Mouse (Mus musculus) urinary bladder, adult 2 months (tissue): Measurements from ENCODE around the gene Zc3h12d. TPM values are rescaled to one million over a fixed set of nuclear protein-coding genes. Genes with fewer than 3 reads are reported as not detected.
A peak's percentile ranks its signal among the peaks of the same experiment; 100 is the strongest.
"Not testable (repeated sequence)": the region's sequence is repeated elsewhere in the genome, so short reads cannot be mapped to it uniquely, and the experiment has no call there.

Source experiments
- DNase-seq: peaks from one replicate; pipeline ENCODE4 v3.0.0; 2022; ENCODE audit warnings: low spot score
- polyA plus RNA-seq: library from polyadenylated mRNA; depleted of rRNA; stranded (reverse); fragments of >200 nt; gene quantifications from 2 replicates; pipeline ENCODE4 v1.2.3, GENCODE M21; 2012; rRNA removed

The Zc3h12d gene
- polyA plus RNA-seq, 1 experiment, result 0.28 TPM

GRCm38 (mm10) chr10:7871381-7872020, 39.2 kb downstream of the Zc3h12d start:
- no peak for DNase-seq

GRCm38 (mm10) chr10:7874194-7874593, 41.9 kb downstream of the Zc3h12d start:
- DNase-seq, result no peak

GRCm38 (mm10) chr10:7880283-7880682, 48.0 kb downstream of the Zc3h12d start:
- not testable (repeated sequence) for DNase-seq

GRCm38 (mm10) chr10:7881971-7882370, 49.7 kb downstream of the Zc3h12d start:
- DNase-seq, result no peak

GRCm38 (mm10) chr10:7883524-7883923, 51.3 kb downstream of the Zc3h12d start:
- DNase-seq, result peak; percentile 47

- DNase-seq, result no peak
Measured at GRCm38 (mm10) chr10:7888256-7888868, 56.1 kb downstream of the Zc3h12d start.

GRCm38 (mm10) chr10:7900719-7901627, 68.7 kb downstream of the Zc3h12d start:
- no peak for DNase-seq

- DNase-seq, result no peak
Measured at GRCm38 (mm10) chr10:7904157-7904556, 71.9 kb downstream of the Zc3h12d start.

- DNase-seq, result no peak
Measured at GRCm38 (mm10) chr10:7907151-7907550, 74.9 kb downstream of the Zc3h12d start.

GRCm38 (mm10) chr10:7911268-7911667, 79.0 kb downstream of the Zc3h12d start:
- DNase-seq, result no peak

Other genes starting within 250 kb of the Zc3h12d start
- 2.7 and 3.2 TPM in 2 replicates for gene Lrp11, start 242.7 kb upstream of the Zc3h12d start, polyA plus RNA-seq
- gene Nup43, start 165.0 kb upstream of the Zc3h12d start, polyA plus RNA-seq, result 10.2 and 12.4 TPM in 2 replicates
- gene Pcmt1, start 151.3 kb upstream of the Zc3h12d start, polyA plus RNA-seq, result 61.0 and 67.5 TPM in 2 replicates
- gene Lats1, start 151.3 kb upstream of the Zc3h12d start, polyA plus RNA-seq, result 17.4 and 17.6 TPM in 2 replicates
- gene Katna1, start 106.5 kb upstream of the Zc3h12d start, polyA plus RNA-seq, result 16.2 and 19.4 TPM in 2 replicates
- gene Ginm1, start 39.6 kb upstream of the Zc3h12d start, polyA plus RNA-seq, result 81.8 and 82.6 TPM in 2 replicates
- 14.8 and 19.9 TPM in 2 replicates for gene Ppil4, start 39.6 kb upstream of the Zc3h12d start, polyA plus RNA-seq
- 35.7 and 49.9 TPM in 2 replicates for gene Tab2, start 123.8 kb downstream of the Zc3h12d start, polyA plus RNA-seq